Comparison of ENCODE assay signal across 13 mouse cellular contexts in genomic region chr19:40769341-40769770, GRCm38 (mm10). TPM values are rescaled to one million over a fixed set of nuclear protein-coding genes. Genes with fewer than 3 reads are reported as not detected.
DNase-seq lines count a peak whose midpoint lies in the region; ATAC-seq and TF ChIP-seq lines count a peak whose summit lies in the region.
"Had no signal": no experiment of that assay in that cellular context is flagged by ENCODE, and none has a peak within 500 bp of the region (broad histone marks: within the 10 kb centered on the region; RNA-seq: fewer than 3 reads in every experiment).

No protein-coding gene starts in this region.

- 10% methylated on average over 7 of the region's 7 CpGs for WGBS in liver, embryonic 13.5 days (ENCODE audit: insufficient replicate concordance)
- WGBS in stomach, postnatal 0 days: 22% methylated on average over 7 of the region's 7 CpGs

- peak overlapping the region; percentile 77 for H3K9ac ChIP-seq in liver, embryonic 13.5 days
- no peak overlapping the region for H3K9ac ChIP-seq in stomach, postnatal 0 days (ENCODE audit: low read length)
- H3K9ac ChIP-seq: heart, embryonic 15.5 days; limb, embryonic 12.5 days had no signal

- peak overlapping the region; percentile 71 for H3K4me2 ChIP-seq in liver, embryonic 13.5 days
- no peak overlapping the region for H3K4me2 ChIP-seq in stomach, postnatal 0 days (replicated peaks; ENCODE audit: low read depth)
- H3K4me2 ChIP-seq: heart, embryonic 15.5 days; limb, embryonic 12.5 days had no signal

- DNase-seq in adrenal gland, postnatal 14 days: peak; percentile 24
- DNase-seq in adrenal gland, adult 8-10 months: no peak
- DNase-seq in ovary, postnatal 36 days (ENCODE audit: low spot score): peak; percentile 32
- DNase-seq in ovary, postnatal 10 days (ENCODE audit: low spot score): no peak
- peak; percentile 68 for DNase-seq in liver, embryonic 13.5 days
- DNase-seq in stomach, postnatal 0 days (ENCODE audit: low spot score): no peak
- no peak for DNase-seq in layer of hippocampus, postnatal 36 days
- DNase-seq in embryo, embryonic 11 days: no peak
- DNase-seq: cerebellum, adult 9-11 months; right cerebral cortex, postnatal 4 days had no signal

- TF ChIP-seq CTCF in stomach, postnatal 0 days (IDR thresholded peaks at IDR 0.05; ENCODE audit: low read depth): no peak

- H3K27ac ChIP-seq in liver, embryonic 13.5 days: peak overlapping the region; percentile 95
- H3K27ac ChIP-seq in stomach, postnatal 0 days (replicated peaks): no peak overlapping the region
- H3K27ac ChIP-seq: heart, embryonic 15.5 days; limb, embryonic 12.5 days had no signal

- H3K9me3 ChIP-seq in liver, embryonic 13.5 days (replicated peaks): no peaks in the 10 kb centered on the region
- no peaks in the 10 kb centered on the region for H3K9me3 ChIP-seq in stomach, postnatal 0 days (ENCODE audit: control insufficient read depth, low read length)
- H3K9me3 ChIP-seq: heart, embryonic 15.5 days; limb, embryonic 12.5 days had no signal

- H3K27me3 ChIP-seq in liver, embryonic 13.5 days: no peaks in the 10 kb centered on the region; the same call in 1 of the 2 replicates
- H3K27me3 ChIP-seq in stomach, postnatal 0 days (ENCODE audit: control insufficient read depth, insufficient read depth, low read length): no peaks in the 10 kb centered on the region
- H3K27me3 ChIP-seq: limb, embryonic 12.5 days had no signal

- H3K4me1 ChIP-seq in liver, embryonic 13.5 days (replicated peaks): peaks cover 48% of the 10 kb centered on the region
- H3K4me1 ChIP-seq in stomach, postnatal 0 days (replicated peaks; ENCODE audit: control insufficient read depth, insufficient read depth): no peaks in the 10 kb centered on the region
- H3K4me1 ChIP-seq: limb, embryonic 12.5 days had no signal

- peak; percentile 95 for ATAC-seq in liver, embryonic 13.5 days (ENCODE audit: low read depth)
- peak; percentile 67; the same call in 1 of the 2 replicates for ATAC-seq in stomach, postnatal 0 days (ENCODE audit: low FRiP score, low TSS enrichment)

- no peaks in the 10 kb centered on the region for H3K36me3 ChIP-seq in liver, embryonic 13.5 days
- no peaks in the 10 kb centered on the region for H3K36me3 ChIP-seq in stomach, postnatal 0 days (ENCODE audit: control insufficient read depth, insufficient read depth, low read length)
- H3K36me3 ChIP-seq: heart, embryonic 15.5 days; limb, embryonic 12.5 days had no signal

- TF ChIP-seq EP300 in stomach, postnatal 0 days (optimal IDR thresholded peaks at IDR 0.05): no peak

- H3K4me3 ChIP-seq in liver, embryonic 13.5 days (replicated peaks): peak overlapping the region; percentile 58
- no peak overlapping the region for H3K4me3 ChIP-seq in stomach, postnatal 0 days (ENCODE audit: low read depth, low read length)
- H3K4me3 ChIP-seq: heart, embryonic 15.5 days; limb, embryonic 12.5 days; myocyte had no signal

RNA-seq across cellular contexts. Expression of gene Cc2d2b, which starts 20.8 kb away (rescaled TPM):
- total RNA-seq in adrenal gland, postnatal 14 days (2021): 0.30 TPM in 1 of 2 replicates, not detected in the other
- not detected for total RNA-seq in adrenal gland, adult 8-10 months (2022)
- polyA plus RNA-seq in liver, embryonic 13.5 days (2015; fragmentation: Nextera tagmentation; extraction: Ambion mirVana): 1.3 and 1.7 TPM in 2 replicates
- polyA plus RNA-seq in stomach, postnatal 0 days (2015; fragmentation: Nextera tagmentation; extraction: Ambion mirVana): 0.12 and 0.21 TPM in 2 replicates
- under 1 TPM; 0.15 to 0.40 TPM for total RNA-seq in layer of hippocampus, postnatal 36 days (2021)
- polyA plus RNA-seq: heart, embryonic 15.5 days; myocyte had no signal

Comparison
In these comparisons a context has a peak if more than half of its experiments do, and no peak if none do; other contexts are left out.
1. DNase-seq: peak in adrenal gland, postnatal 14 days (single experiment), ovary, postnatal 36 days (single experiment) and liver, embryonic 13.5 days (single experiment); none in adrenal gland, adult 8-10 months (single experiment), ovary, postnatal 10 days (single experiment), stomach, postnatal 0 days (single experiment), layer of hippocampus, postnatal 36 days (0 of 2) and embryo, embryonic 11 days (single experiment).